Mouse (Mus musculus): ENCODE measurements around the gene Nepn. TPM values are rescaled to one million over a fixed set of nuclear protein-coding genes. Genes with fewer than 3 reads are reported as not detected.

Nepn gene
- polyA plus RNA-seq, 1 experiment from 2014 or later, result not detected

- no peak overlapping the region for H3K4me3 ChIP-seq (ENCODE audit: low read length)
- H3K27me3 ChIP-seq (ENCODE audit: control insufficient read depth, insufficient read depth, low read depth, low read length), result no peaks in the 10 kb centered on the region
- no peak for ATAC-seq (ENCODE audit: low read depth)
- H3K27ac ChIP-seq (ENCODE audit: low read length), result no peak overlapping the region
- no peaks in the 10 kb centered on the region for H3K4me1 ChIP-seq (replicated peaks; ENCODE audit: control insufficient read depth, insufficient read depth, low read length)
- no peaks in the 10 kb centered on the region for H3K9me3 ChIP-seq (ENCODE audit: control insufficient read depth, low read length)
- 87% methylated on average over 2 of the region's 2 CpGs for WGBS
- no peaks in the 10 kb centered on the region for H3K36me3 ChIP-seq (ENCODE audit: control insufficient read depth, insufficient read depth, low read length)
- H3K4me2 ChIP-seq (ENCODE audit: low read depth, low read length), result no peak overlapping the region
- H3K9ac ChIP-seq (ENCODE audit: low read length), result no peak overlapping the region
Measured at GRCm38 (mm10) chr10:52376422-52376821, 12.3 kb upstream of the Nepn start.

- Histone ChIP-seq H3K27me3 (ENCODE audit: control insufficient read depth, insufficient read depth, low read depth, low read length) (no peaks in the 10 kb centered on the region), H3K4me1 (replicated peaks; ENCODE audit: control insufficient read depth, insufficient read depth, low read length) (0 out of 2 replicates have a peak, but pooled peaks cover 1% of the 10 kb centered on the region), H3K4me2 (ENCODE audit: low read depth, low read length) (no peak overlapping the region), H3K9ac (ENCODE audit: low read length) (no peak overlapping the region), H3K36me3 (ENCODE audit: control insufficient read depth, insufficient read depth, low read length) (no peaks in the 10 kb centered on the region), H3K4me3 (ENCODE audit: low read length) (no peak overlapping the region), H3K9me3 (ENCODE audit: control insufficient read depth, low read length) (no peaks in the 10 kb centered on the region), H3K27ac (ENCODE audit: low read length) (no peak overlapping the region)
- ATAC-seq (ENCODE audit: low read depth), result no peak
- WGBS, result 86% methylated on average over 2 of the region's 2 CpGs
Measured at GRCm38 (mm10) chr10:52377813-52378212, 11.0 kb upstream of the Nepn start.

- WGBS, result under 1% methylated on average over 19 of the region's 19 CpGs
- Histone ChIP-seq H3K4me2 (ENCODE audit: low read depth, low read length) (peak overlapping the region; percentile 95), H3K9ac (ENCODE audit: low read length) (peak overlapping the region; percentile 95), H3K9me3 (ENCODE audit: control insufficient read depth, low read length) (no peaks in the 10 kb centered on the region), H3K36me3 (ENCODE audit: control insufficient read depth, insufficient read depth, low read length) (no peaks in the 10 kb centered on the region), H3K27me3 (ENCODE audit: control insufficient read depth, insufficient read depth, low read depth, low read length) (no peaks in the 10 kb centered on the region), H3K27ac (ENCODE audit: low read length) (peak overlapping the region; percentile 93), H3K4me3 (ENCODE audit: low read length) (peak overlapping the region; percentile 95), H3K4me1 (replicated peaks; ENCODE audit: control insufficient read depth, insufficient read depth, low read length) (0 out of 2 replicates have a peak, but pooled peaks cover 5% of the 10 kb centered on the region)
- ATAC-seq (ENCODE audit: low read depth), result peak; percentile 51
Measured at GRCm38 (mm10) chr10:52381321-52381801, 7.4 kb upstream of the Nepn start.

- peak within 1 kb of the TSS; percentile 93 for H3K27ac ChIP-seq (ENCODE audit: low read length)
- H3K4me2 ChIP-seq (ENCODE audit: low read depth, low read length), result peak within 1 kb of the TSS; percentile 95
- WGBS, result under 1% methylated on average over 55 of the region's 71 CpGs
- peak within 1 kb of the TSS; percentile 95 for H3K4me3 ChIP-seq (ENCODE audit: low read length)
- 0 out of 2 replicates have a peak, but pooled peaks cover 5% of the 10 kb centered on the region for H3K4me1 ChIP-seq (replicated peaks; ENCODE audit: control insufficient read depth, insufficient read depth, low read length)
- H3K27me3 ChIP-seq (ENCODE audit: control insufficient read depth, insufficient read depth, low read depth, low read length), result no peaks in the 10 kb centered on the region
- H3K9ac ChIP-seq (ENCODE audit: low read length), result peak within 1 kb of the TSS; percentile 95
- no peaks in the 10 kb centered on the region for H3K9me3 ChIP-seq (ENCODE audit: control insufficient read depth, low read length)
- no peaks in the 10 kb centered on the region for H3K36me3 ChIP-seq (ENCODE audit: control insufficient read depth, insufficient read depth, low read length)
- peak; percentile 99 for ATAC-seq (ENCODE audit: low read depth)
Measured at GRCm38 (mm10) chr10:52381845-52382591, 6.8 kb upstream of the Nepn start, which contains the start of gene Gopc. Gopc (minus strand) TSS chr10:52382124.

GRCm38 (mm10) chr10:52383022-52383421 is 5.8 kb upstream of the Nepn start:
- peak overlapping the region; percentile 21 for H3K27ac ChIP-seq (ENCODE audit: low read length)
- no peak for ATAC-seq (ENCODE audit: low read depth)
- H3K4me1 ChIP-seq (replicated peaks; ENCODE audit: control insufficient read depth, insufficient read depth, low read length), result 0 out of 2 replicates have a peak, but pooled peaks cover 5% of the 10 kb centered on the region
- no peaks in the 10 kb centered on the region for H3K9me3 ChIP-seq (ENCODE audit: control insufficient read depth, low read length)
- peak overlapping the region; percentile 95 for H3K4me3 ChIP-seq (ENCODE audit: low read length)
- H3K9ac ChIP-seq (ENCODE audit: low read length), result peak overlapping the region; percentile 73
- H3K27me3 ChIP-seq (ENCODE audit: control insufficient read depth, insufficient read depth, low read depth, low read length), result no peaks in the 10 kb centered on the region
- H3K4me2 ChIP-seq (ENCODE audit: low read depth, low read length), result peak overlapping the region; percentile 72
- 54% methylated on average over 6 of the region's 6 CpGs for WGBS
- no peaks in the 10 kb centered on the region for H3K36me3 ChIP-seq (ENCODE audit: control insufficient read depth, insufficient read depth, low read length)

GRCm38 (mm10) chr10:52383522-52383921 is 5.2 kb upstream of the Nepn start:
- Histone ChIP-seq H3K27ac (ENCODE audit: low read length) (no peak overlapping the region), H3K4me3 (ENCODE audit: low read length) (no peak overlapping the region), H3K4me1 (replicated peaks; ENCODE audit: control insufficient read depth, insufficient read depth, low read length) (0 out of 2 replicates have a peak, but pooled peaks cover 5% of the 10 kb centered on the region), H3K9ac (ENCODE audit: low read length) (no peak overlapping the region), H3K36me3 (ENCODE audit: control insufficient read depth, insufficient read depth, low read length) (no peaks in the 10 kb centered on the region), H3K27me3 (ENCODE audit: control insufficient read depth, insufficient read depth, low read depth, low read length) (no peaks in the 10 kb centered on the region), H3K4me2 (ENCODE audit: low read depth, low read length) (no peak overlapping the region), H3K9me3 (ENCODE audit: control insufficient read depth, low read length) (no peaks in the 10 kb centered on the region)
- 82% methylated on average over 1 of the region's 1 CpGs for WGBS
- no peak for ATAC-seq (ENCODE audit: low read depth)

GRCm38 (mm10) chr10:52384823-52385610 is 3.8 kb upstream of the Nepn start:
- no peak overlapping the region for H3K4me3 ChIP-seq (ENCODE audit: low read length)
- no peaks in the 10 kb centered on the region for H3K27me3 ChIP-seq (ENCODE audit: control insufficient read depth, insufficient read depth, low read depth, low read length)

GRCm38 (mm10) chr10:52387192-52387591 is 1.6 kb upstream of the Nepn start:
- no peaks in the 10 kb centered on the region for H3K9me3 ChIP-seq (ENCODE audit: control insufficient read depth, low read length)
- H3K4me1 ChIP-seq (replicated peaks; ENCODE audit: control insufficient read depth, insufficient read depth, low read length), result 0 out of 2 replicates have a peak, but pooled peaks cover 5% of the 10 kb centered on the region
- H3K27me3 ChIP-seq (ENCODE audit: control insufficient read depth, insufficient read depth, low read depth, low read length), result no peaks in the 10 kb centered on the region
- no peak overlapping the region for H3K4me2 ChIP-seq (ENCODE audit: low read depth, low read length)
- no peak overlapping the region for H3K4me3 ChIP-seq (ENCODE audit: low read length)
- H3K9ac ChIP-seq (ENCODE audit: low read length), result no peak overlapping the region
- H3K36me3 ChIP-seq (ENCODE audit: control insufficient read depth, insufficient read depth, low read length), result no peaks in the 10 kb centered on the region
- no peak overlapping the region for H3K27ac ChIP-seq (ENCODE audit: low read length)
- no peak for ATAC-seq (ENCODE audit: low read depth)
- 45% methylated on average over 4 of the region's 4 CpGs for WGBS

More at GRCm38 (mm10) chr10:52384823-52385610, 3.8 kb upstream of the Nepn start:
- no peak for ATAC-seq (ENCODE audit: low read depth)
- Histone ChIP-seq H3K4me2 (ENCODE audit: low read depth, low read length) (no peak overlapping the region), H3K36me3 (ENCODE audit: control insufficient read depth, insufficient read depth, low read length) (no peaks in the 10 kb centered on the region), H3K9me3 (ENCODE audit: control insufficient read depth, low read length) (no peaks in the 10 kb centered on the region), H3K9ac (ENCODE audit: low read length) (no peak overlapping the region), H3K4me1 (replicated peaks; ENCODE audit: control insufficient read depth, insufficient read depth, low read length) (0 out of 2 replicates have a peak, but pooled peaks cover 5% of the 10 kb centered on the region), H3K27ac (ENCODE audit: low read length) (no peak overlapping the region)
- WGBS, result 46% methylated on average over 8 of the region's 8 CpGs

- Histone ChIP-seq H3K9me3 (ENCODE audit: control insufficient read depth, low read length) (no peaks in the 10 kb centered on the region), H3K4me3 (ENCODE audit: low read length) (no peak overlapping the region), H3K36me3 (ENCODE audit: control insufficient read depth, insufficient read depth, low read length) (no peaks in the 10 kb centered on the region), H3K4me1 (replicated peaks; ENCODE audit: control insufficient read depth, insufficient read depth, low read length) (no peaks in the 10 kb centered on the region), H3K27me3 (ENCODE audit: control insufficient read depth, insufficient read depth, low read depth, low read length) (no peaks in the 10 kb centered on the region), H3K4me2 (ENCODE audit: low read depth, low read length) (no peak overlapping the region), H3K27ac (ENCODE audit: low read length) (no peak overlapping the region), H3K9ac (ENCODE audit: low read length) (no peak overlapping the region)
- 63% methylated on average over 3 of the region's 3 CpGs for WGBS
- ATAC-seq (ENCODE audit: low read depth), result no peak
Measured at GRCm38 (mm10) chr10:52389438-52389837, 666 bp downstream of the Nepn start.
